Mouse (Mus musculus): ENCODE measurements around the gene Unk. TPM values are rescaled to one million over a fixed set of nuclear protein-coding genes. Genes with fewer than 3 reads are reported as not detected.
A peak's percentile ranks its signal among the peaks of the same experiment; 100 is the strongest.

The Unk gene
- polyA plus RNA-seq, 1 experiment, result 54.0 TPM

DNA sequence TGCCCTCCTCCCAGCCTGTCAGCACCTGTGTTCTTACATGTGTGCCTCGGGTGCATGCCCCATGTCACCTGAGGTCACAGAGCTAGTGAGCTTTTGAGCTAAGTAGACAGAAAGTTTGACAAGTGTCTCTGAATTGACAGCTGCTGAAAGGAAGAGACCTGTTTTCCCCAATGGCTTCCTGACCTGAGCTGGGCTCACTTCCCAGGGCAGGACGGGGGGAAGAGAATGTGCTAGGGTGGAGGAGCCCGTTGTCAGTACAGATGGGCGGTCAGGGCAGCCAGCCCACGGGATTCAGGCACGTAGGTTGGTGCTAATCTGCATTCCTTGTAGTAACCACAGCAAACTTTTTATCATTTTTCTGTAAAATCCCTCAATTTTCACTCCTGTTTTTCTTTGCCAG, 10.5 kb downstream of the Unk start:
- WGBS, result 58% methylated on average over 6 of the region's 6 CpGs
- no peak for DNase-seq
- Histone ChIP-seq H3K4me1 (ENCODE audit: control insufficient read depth, insufficient read depth, low read length) (0 out of 2 replicates have a peak, but pooled peaks cover 2% of the 10 kb centered on the region), H3K4me3 (replicated peaks; ENCODE audit: extremely low read depth, low read depth, low read length) (no peak overlapping the region)
- TF ChIP-seq CTCF (IDR thresholded peaks at IDR 0.05; ENCODE audit: insufficient read depth, low read length) (no peak), POLR2A (IDR thresholded peaks at IDR 0.05; ENCODE audit: borderline replicate concordance, extremely low read depth, low read depth, low read length) (no peak)

DNA sequence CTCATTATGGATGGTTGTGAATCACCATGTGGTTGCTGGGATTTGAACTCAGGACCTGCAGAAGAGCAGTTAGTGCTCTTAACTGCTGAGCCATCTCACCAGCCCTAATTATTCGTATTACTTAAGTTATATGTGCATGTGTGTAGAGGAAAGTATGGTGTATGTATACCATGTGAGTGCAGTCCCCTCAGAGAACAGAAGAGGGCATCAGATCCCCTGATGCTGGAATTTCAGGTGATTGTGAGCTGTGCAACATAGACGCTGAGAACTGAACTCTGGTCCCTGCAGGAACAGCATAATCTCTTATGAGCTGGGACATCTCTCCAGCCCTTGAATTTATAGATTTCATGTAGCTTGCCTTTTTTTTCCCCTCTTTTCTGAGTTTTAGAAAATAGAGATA, 11.7 kb downstream of the Unk start:
- TF ChIP-seq CTCF (IDR thresholded peaks at IDR 0.05; ENCODE audit: insufficient read depth, low read length) (no peak), POLR2A (IDR thresholded peaks at IDR 0.05; ENCODE audit: borderline replicate concordance, extremely low read depth, low read depth, low read length) (no peak)
- 0 out of 2 replicates have a peak, but pooled peaks cover 2% of the 10 kb centered on the region for H3K4me1 ChIP-seq (ENCODE audit: control insufficient read depth, insufficient read depth, low read length)
- WGBS, result 99% methylated on average over 2 of the region's 2 CpGs
- H3K4me3 ChIP-seq (replicated peaks; ENCODE audit: extremely low read depth, low read depth, low read length), result no peak overlapping the region
- no peak for DNase-seq

DNA sequence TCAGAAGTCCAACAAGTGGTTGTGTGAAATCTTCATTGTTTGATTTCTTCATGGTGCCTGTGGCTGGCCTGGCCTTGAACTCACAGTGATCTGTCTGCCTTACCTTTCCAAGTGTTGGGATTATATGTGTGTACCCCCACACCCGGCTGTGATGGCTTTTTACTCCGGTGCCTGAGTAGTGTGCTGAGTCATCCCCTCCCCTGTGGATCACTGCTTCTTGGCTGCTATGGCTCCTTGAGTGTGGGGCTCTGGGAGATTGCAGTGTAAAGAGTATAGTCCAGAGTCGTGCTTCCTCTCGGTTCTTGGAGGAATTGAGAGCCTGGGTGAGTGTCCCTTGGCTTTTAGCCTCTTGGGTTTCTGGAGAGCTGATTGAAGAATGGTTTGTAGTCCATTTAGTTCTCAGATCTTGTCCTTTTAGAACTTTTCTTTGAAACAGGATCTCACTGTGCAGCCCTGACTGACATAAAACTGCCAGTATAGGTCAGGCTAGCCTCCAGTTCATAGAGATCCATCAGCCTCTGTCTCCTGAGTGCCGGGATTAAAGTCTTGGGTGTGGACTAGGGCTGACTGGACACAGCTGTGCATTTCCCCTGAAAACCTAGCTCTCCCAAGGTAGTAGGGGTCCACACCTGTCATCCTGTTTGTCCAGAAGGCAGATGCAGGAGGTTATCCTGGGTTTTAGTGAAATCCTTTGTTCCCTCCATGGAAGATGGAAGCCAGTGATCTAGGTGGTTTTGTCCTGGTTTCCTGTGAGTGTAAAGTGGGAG, 12.4 kb downstream of the Unk start:
- WGBS, result 63% methylated on average over 5 of the region's 5 CpGs
- Histone ChIP-seq H3K4me1 (ENCODE audit: control insufficient read depth, insufficient read depth, low read length) (0 out of 2 replicates have a peak, but pooled peaks cover 2% of the 10 kb centered on the region), H3K4me3 (replicated peaks; ENCODE audit: extremely low read depth, low read depth, low read length) (no peak overlapping the region)
- no peak for DNase-seq
- no peak for TF ChIP-seq POLR2A (IDR thresholded peaks at IDR 0.05; ENCODE audit: borderline replicate concordance, extremely low read depth, low read depth, low read length)
- TF ChIP-seq CTCF (IDR thresholded peaks at IDR 0.05; ENCODE audit: insufficient read depth, low read length), result no peak

DNA sequence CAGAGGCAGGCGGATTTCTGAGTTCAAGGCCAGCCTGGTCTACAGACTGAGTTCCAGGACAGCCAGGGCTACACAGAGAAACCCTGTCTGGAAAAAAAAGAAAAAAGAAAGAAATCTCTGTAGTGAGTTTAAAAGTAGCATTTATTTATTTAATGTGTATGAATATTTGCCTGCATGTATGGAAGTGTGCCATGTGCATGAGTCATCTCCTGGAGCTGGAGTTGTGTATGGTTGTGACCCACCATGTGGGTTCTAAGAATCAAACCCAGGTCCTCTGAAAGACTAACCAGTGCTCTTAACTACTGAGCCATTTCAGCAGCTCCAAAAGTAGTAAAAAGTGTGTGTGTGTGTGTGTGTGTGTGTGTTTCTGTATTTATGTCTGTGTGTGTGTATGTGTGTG, 13.2 kb downstream of the Unk start:
- no peak for TF ChIP-seq POLR2A (IDR thresholded peaks at IDR 0.05; ENCODE audit: borderline replicate concordance, extremely low read depth, low read depth, low read length)
- TF ChIP-seq CTCF (IDR thresholded peaks at IDR 0.05; ENCODE audit: insufficient read depth, low read length), result no peak
- 100% methylated on average over 1 of the region's 1 CpGs for WGBS
- DNase-seq, result no peak

DNA sequence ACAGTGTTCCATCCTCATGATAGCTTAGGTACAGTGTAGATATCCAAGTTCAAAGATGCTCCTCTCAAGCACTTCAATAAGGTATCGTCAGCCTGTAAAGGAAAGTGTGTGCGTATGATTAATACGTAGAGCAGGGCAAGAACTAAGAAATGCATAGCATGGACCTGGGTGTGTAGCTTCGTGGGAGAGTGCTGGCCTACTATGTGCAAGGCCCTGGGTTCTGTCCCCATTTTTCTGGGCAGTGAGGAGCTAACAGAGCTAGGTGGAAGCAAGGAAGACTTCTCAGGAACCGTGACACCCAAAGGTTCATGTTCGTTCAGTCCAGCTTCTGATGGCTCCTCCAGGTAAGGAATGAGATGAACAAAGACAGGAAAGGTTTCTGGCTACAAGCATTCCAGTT, 15.1 kb downstream of the Unk start:
- Histone ChIP-seq H3K4me1 (ENCODE audit: control insufficient read depth, insufficient read depth, low read length) (peaks cover 4% of the 10 kb centered on the region; the same call in 1 of the 2 replicates), H3K4me3 (replicated peaks; ENCODE audit: extremely low read depth, low read depth, low read length) (no peak overlapping the region)
- TF ChIP-seq CTCF (IDR thresholded peaks at IDR 0.05; ENCODE audit: insufficient read depth, low read length), result no peak
- no peak for TF ChIP-seq POLR2A (IDR thresholded peaks at IDR 0.05; ENCODE audit: borderline replicate concordance, extremely low read depth, low read depth, low read length)
- WGBS, result 93% methylated on average over 6 of the region's 6 CpGs
- no peak for DNase-seq

More for the DNA sequence above, 13.2 kb downstream of the Unk start:
- H3K4me1 ChIP-seq (ENCODE audit: control insufficient read depth, insufficient read depth, low read length), result 0 out of 2 replicates have a peak, but pooled peaks cover 2% of the 10 kb centered on the region
- H3K4me3 ChIP-seq (replicated peaks; ENCODE audit: extremely low read depth, low read depth, low read length), result no peak overlapping the region

DNA sequence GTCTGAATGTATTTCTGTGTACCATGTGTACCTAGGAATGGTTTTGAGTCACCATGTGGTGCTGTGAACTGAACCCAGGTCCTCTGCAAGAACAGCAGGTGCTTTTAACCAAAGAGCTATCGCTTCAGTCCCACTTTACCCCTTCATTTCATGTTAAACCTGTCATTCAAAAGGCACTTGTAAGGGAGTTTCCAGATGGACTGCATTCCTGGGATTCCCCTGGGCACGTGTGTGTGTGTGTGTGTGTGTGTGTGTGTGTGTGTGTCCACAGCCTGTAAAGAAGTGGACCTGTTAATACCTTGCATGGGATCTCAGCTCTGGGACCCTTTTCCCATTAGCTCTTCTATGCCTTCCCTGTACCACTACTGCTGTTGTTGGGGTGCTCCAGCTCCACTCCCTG, 19.5 kb downstream of the Unk start:
- no peak overlapping the region for H3K4me3 ChIP-seq (replicated peaks; ENCODE audit: extremely low read depth, low read depth, low read length)
- WGBS, result 71% methylated on average over 2 of the region's 2 CpGs
- peaks cover 11% of the 10 kb centered on the region; the same call in 1 of the 2 replicates for H3K4me1 ChIP-seq (ENCODE audit: control insufficient read depth, insufficient read depth, low read length)
- DNase-seq, result no peak
- TF ChIP-seq CTCF (IDR thresholded peaks at IDR 0.05; ENCODE audit: insufficient read depth, low read length) (no peak), POLR2A (IDR thresholded peaks at IDR 0.05; ENCODE audit: borderline replicate concordance, extremely low read depth, low read depth, low read length) (no peak)

DNA sequence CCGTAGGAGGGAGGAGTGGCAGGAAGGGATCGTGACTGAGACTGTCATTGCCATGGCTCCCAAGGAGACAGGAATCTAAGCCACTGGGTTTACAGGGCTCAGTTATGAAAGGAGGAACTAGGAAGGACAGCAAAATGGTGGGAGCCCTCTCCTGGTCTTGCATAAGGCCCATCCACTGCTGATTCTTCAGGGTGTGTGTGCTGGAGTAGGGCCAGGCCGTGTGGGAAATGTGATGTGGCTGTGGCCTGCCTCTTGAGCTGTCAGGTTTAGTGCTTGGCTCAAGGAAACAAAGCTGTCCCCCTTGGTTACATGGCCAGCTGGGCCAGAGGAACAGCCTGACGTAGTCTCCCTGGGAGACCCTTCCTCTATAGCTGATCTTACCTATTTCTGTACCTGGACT, 20.1 kb downstream of the Unk start:
- no peak overlapping the region for H3K4me3 ChIP-seq (replicated peaks; ENCODE audit: extremely low read depth, low read depth, low read length)
- no peak for TF ChIP-seq POLR2A (IDR thresholded peaks at IDR 0.05; ENCODE audit: borderline replicate concordance, extremely low read depth, low read depth, low read length)
- no peak for TF ChIP-seq CTCF (IDR thresholded peaks at IDR 0.05; ENCODE audit: insufficient read depth, low read length)
- no peak for DNase-seq
- 67% methylated on average over 4 of the region's 4 CpGs for WGBS
- peaks cover 11% of the 10 kb centered on the region; the same call in 1 of the 2 replicates for H3K4me1 ChIP-seq (ENCODE audit: control insufficient read depth, insufficient read depth, low read length)

DNA sequence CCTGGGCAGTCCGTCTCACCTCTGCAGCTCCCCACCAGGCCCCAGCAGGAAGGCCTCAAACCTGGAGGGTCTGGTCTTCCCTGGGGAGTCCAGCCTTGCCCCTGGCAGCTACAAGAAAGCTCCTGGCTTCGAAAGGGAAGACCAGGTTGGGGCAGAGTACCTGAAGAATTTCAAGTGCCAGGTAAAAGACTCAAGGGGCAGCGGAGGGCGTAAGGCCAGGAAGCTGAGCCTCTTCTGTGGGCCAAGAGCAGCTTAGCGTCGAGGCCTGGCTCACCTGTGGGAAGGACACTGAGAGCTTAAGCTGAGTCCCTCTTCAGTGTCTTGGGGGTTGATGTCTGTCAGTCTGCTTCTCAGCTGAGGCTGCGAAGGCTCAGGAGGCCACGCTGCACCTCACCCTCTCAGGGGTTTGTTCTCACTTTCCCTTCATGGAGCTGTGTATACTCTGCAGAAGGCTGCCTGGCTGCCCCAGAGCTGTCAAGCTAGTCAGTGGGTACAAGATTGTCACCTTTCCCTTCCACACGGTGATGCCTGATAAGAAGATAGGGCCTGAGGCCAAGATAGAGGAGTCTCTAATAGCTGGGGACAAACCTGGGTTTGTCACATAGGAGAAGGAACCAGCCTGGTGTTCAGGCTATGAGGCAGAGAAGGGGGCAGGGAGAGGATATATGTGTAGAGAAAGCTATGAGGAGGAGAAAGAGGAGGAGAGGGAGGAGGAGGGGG, 23.5 kb downstream of the Unk start:
- WGBS, result 73% methylated on average over 9 of the region's 9 CpGs
- no peak overlapping the region for H3K4me3 ChIP-seq (replicated peaks; ENCODE audit: extremely low read depth, low read depth, low read length)

DNA sequence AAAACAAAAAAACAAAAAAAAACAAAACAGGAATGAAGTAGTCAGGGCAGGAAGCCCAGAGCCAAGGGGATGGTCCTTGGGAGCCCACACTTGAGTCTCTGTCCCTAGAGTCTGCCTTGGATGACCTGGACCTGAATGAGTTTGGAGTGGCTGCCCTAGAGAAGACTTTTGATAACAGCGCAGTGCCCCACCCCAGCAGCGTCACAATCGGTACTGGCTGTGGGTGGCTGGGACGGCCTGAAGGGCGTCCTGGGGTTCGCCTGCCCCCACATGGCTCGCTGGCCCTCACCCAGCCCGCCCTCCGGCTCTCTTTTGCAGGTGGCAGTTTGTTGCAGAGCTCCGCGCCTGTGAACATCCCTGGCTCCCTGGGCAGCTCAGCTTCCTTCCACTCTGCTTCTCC, 25.8 kb downstream of the Unk start:
- TF ChIP-seq CTCF (IDR thresholded peaks at IDR 0.05; ENCODE audit: insufficient read depth, low read length), result no peak
- TF ChIP-seq POLR2A (IDR thresholded peaks at IDR 0.05; ENCODE audit: borderline replicate concordance, extremely low read depth, low read depth, low read length), result no peak
- Histone ChIP-seq H3K4me1 (ENCODE audit: control insufficient read depth, insufficient read depth, low read length) (peaks cover 4% of the 10 kb centered on the region; the same call in 1 of the 2 replicates), H3K4me3 (replicated peaks; ENCODE audit: extremely low read depth, low read depth, low read length) (no peak overlapping the region)
- WGBS, result 92% methylated on average over 11 of the region's 11 CpGs
- no peak for DNase-seq

More for the DNA sequence above, 23.5 kb downstream of the Unk start:
- peaks cover 11% of the 10 kb centered on the region; the same call in 1 of the 2 replicates for H3K4me1 ChIP-seq (ENCODE audit: control insufficient read depth, insufficient read depth, low read length)
- TF ChIP-seq CTCF (IDR thresholded peaks at IDR 0.05; ENCODE audit: insufficient read depth, low read length) (no peak), POLR2A (IDR thresholded peaks at IDR 0.05; ENCODE audit: borderline replicate concordance, extremely low read depth, low read depth, low read length) (no peak)
- peak; percentile 74 for DNase-seq

Data from lung, adult 2 months (tissue).